8 mouse cellular contexts compared by ENCODE assay signal in genomic region chr1:71099945-71100515, GRCm38 (mm10). TPM values are rescaled to one million over a fixed set of nuclear protein-coding genes. Genes with fewer than 3 reads are reported as not detected.
A peak's percentile ranks its signal among the peaks of the same experiment; 100 is the strongest.
DNase-seq lines count a peak whose midpoint lies in the region; ATAC-seq and TF ChIP-seq lines count a peak whose summit lies in the region.

No protein-coding gene starts in this region.

- H3K36me3 ChIP-seq in midbrain, embryonic 10.5 days, result peaks cover 19% of the 10 kb centered on the region
- 0 out of 2 replicates have a peak, but pooled peaks cover 2% of the 10 kb centered on the region for H3K36me3 ChIP-seq in midbrain, embryonic 11.5 days (ENCODE audit: control insufficient read depth, insufficient read depth, low read length)
- H3K36me3 ChIP-seq in embryonic facial prominence, embryonic 13.5 days, result no peaks in the 10 kb centered on the region
- no peaks in the 10 kb centered on the region for H3K36me3 ChIP-seq in limb, embryonic 14.5 days (ENCODE audit: control insufficient read depth, insufficient read depth, low read length)
- H3K36me3 ChIP-seq in kidney, adult 2 months (ENCODE audit: control insufficient read depth, insufficient read depth, low read length), result no peaks in the 10 kb centered on the region

- no peak for DNase-seq in midbrain, embryonic 10.5 days (ENCODE audit: low spot score)
- no peak for DNase-seq in midbrain, embryonic 11.5 days (ENCODE audit: low spot score, missing footprints)
- peak; percentile 11 for DNase-seq in limb, embryonic 14.5 days (ENCODE audit: low spot score)
- DNase-seq in thymus, postnatal 0 days (ENCODE audit: low spot score), result peak; percentile 58
- DNase-seq in adrenal gland, postnatal 36 days, result no peak
- no peak for DNase-seq in kidney, adult 2 months
- DNase-seq in kidney, adult 11 months, result no peak

- no peaks in the 10 kb centered on the region for H3K9me3 ChIP-seq in midbrain, embryonic 10.5 days (replicated peaks)
- no peaks in the 10 kb centered on the region for H3K9me3 ChIP-seq in midbrain, embryonic 11.5 days (ENCODE audit: control insufficient read depth, low read length)
- H3K9me3 ChIP-seq in embryonic facial prominence, embryonic 13.5 days, result no peaks in the 10 kb centered on the region
- no peaks in the 10 kb centered on the region for H3K9me3 ChIP-seq in limb, embryonic 14.5 days (ENCODE audit: control insufficient read depth, low read length)

- no peak for ATAC-seq in midbrain, embryonic 11.5 days (ENCODE audit: low FRiP score)
- ATAC-seq in embryonic facial prominence, embryonic 13.5 days (ENCODE audit: insufficient number of reproducible peaks, insufficient read depth, low FRiP score, low TSS enrichment, low read depth), result no peak
- no peak for ATAC-seq in limb, embryonic 14.5 days (ENCODE audit: low FRiP score, low read depth)

- TF ChIP-seq POLR2A in limb, embryonic 14.5 days (IDR thresholded peaks at IDR 0.05; ENCODE audit: borderline replicate concordance, extremely low read depth, insufficient read depth, insufficient read length), result no peak
- no peak for TF ChIP-seq POLR2A in kidney, adult 2 months (IDR thresholded peaks at IDR 0.05; ENCODE audit: low read depth, low read length)

- no peak overlapping the region for H3K27ac ChIP-seq in midbrain, embryonic 10.5 days (replicated peaks)
- no peak overlapping the region for H3K27ac ChIP-seq in midbrain, embryonic 11.5 days (ENCODE audit: low read depth, low read length)
- no peak overlapping the region for H3K27ac ChIP-seq in embryonic facial prominence, embryonic 13.5 days
- H3K27ac ChIP-seq in limb, embryonic 14.5 days (replicated peaks; ENCODE audit: low read depth, low read length), result no peak overlapping the region
- no peak overlapping the region for H3K27ac ChIP-seq in kidney, adult 2 months (ENCODE audit: insufficient read depth, low read depth, low read length)

- H3K4me3 ChIP-seq in midbrain, embryonic 10.5 days, result peak overlapping the region; percentile 20; the same call in 1 of the 2 replicates
- no peak overlapping the region for H3K4me3 ChIP-seq in midbrain, embryonic 11.5 days (ENCODE audit: low read depth, low read length)
- H3K4me3 ChIP-seq in embryonic facial prominence, embryonic 13.5 days, result no peak overlapping the region
- no peak overlapping the region for H3K4me3 ChIP-seq in limb, embryonic 14.5 days (replicated peaks; ENCODE audit: low read length)
- no peak overlapping the region for H3K4me3 ChIP-seq in kidney, adult 2 months (ENCODE audit: insufficient read depth, low read depth, low read length)

- H3K9ac ChIP-seq in midbrain, embryonic 11.5 days (ENCODE audit: low read length), result no peak overlapping the region
- 0 out of 2 replicates have a peak overlapping the region, but pooled peaks have one; percentile 27 for H3K9ac ChIP-seq in embryonic facial prominence, embryonic 13.5 days
- no peak overlapping the region for H3K9ac ChIP-seq in limb, embryonic 14.5 days (ENCODE audit: low read depth, low read length, severe bottlenecking)

- peaks cover 23% of the 10 kb centered on the region for H3K4me1 ChIP-seq in midbrain, embryonic 10.5 days
- H3K4me1 ChIP-seq in midbrain, embryonic 11.5 days (ENCODE audit: control insufficient read depth, insufficient read depth, low read length), result peaks cover 7% of the 10 kb centered on the region; the same call in 1 of the 2 replicates
- peaks cover 16% of the 10 kb centered on the region for H3K4me1 ChIP-seq in embryonic facial prominence, embryonic 13.5 days
- peaks cover 9% of the 10 kb centered on the region; the same call in 1 of the 2 replicates for H3K4me1 ChIP-seq in limb, embryonic 14.5 days (ENCODE audit: control insufficient read depth, insufficient read depth, low read length)
- no peaks in the 10 kb centered on the region; the same call in 1 of the 2 replicates for H3K4me1 ChIP-seq in kidney, adult 2 months (ENCODE audit: control insufficient read depth, insufficient read depth, low read length)

- no peak for TF ChIP-seq CTCF in kidney, adult 2 months (conservative IDR thresholded peaks at IDR 0.05; ENCODE audit: insufficient read depth, insufficient read length, low read depth, low read length)

- no peaks in the 10 kb centered on the region for H3K27me3 ChIP-seq in midbrain, embryonic 10.5 days (ENCODE audit: low read depth, poor library complexity, severe bottlenecking)
- no peaks in the 10 kb centered on the region for H3K27me3 ChIP-seq in midbrain, embryonic 11.5 days (ENCODE audit: control insufficient read depth, insufficient read depth, low read length)
- no peaks in the 10 kb centered on the region for H3K27me3 ChIP-seq in embryonic facial prominence, embryonic 13.5 days
- no peaks in the 10 kb centered on the region for H3K27me3 ChIP-seq in limb, embryonic 14.5 days (ENCODE audit: control insufficient read depth, insufficient read depth, low read length)
- H3K27me3 ChIP-seq in kidney, adult 2 months (replicated peaks; ENCODE audit: control insufficient read depth, insufficient read depth, low read length), result no peaks in the 10 kb centered on the region

- no peak overlapping the region for H3K4me2 ChIP-seq in midbrain, embryonic 11.5 days
- H3K4me2 ChIP-seq in embryonic facial prominence, embryonic 13.5 days, result 0 out of 2 replicates have a peak overlapping the region, but pooled peaks have one; percentile 7
- no peak overlapping the region for H3K4me2 ChIP-seq in limb, embryonic 14.5 days (replicated peaks; ENCODE audit: low read depth, low read length, severe bottlenecking)

- WGBS in midbrain, embryonic 10.5 days, result 69% methylated on average over 3 of the region's 3 CpGs
- 58% methylated on average over 3 of the region's 3 CpGs for WGBS in midbrain, embryonic 11.5 days
- WGBS in embryonic facial prominence, embryonic 13.5 days, result 48% methylated on average over 3 of the region's 3 CpGs
- 47% methylated on average over 3 of the region's 3 CpGs for WGBS in limb, embryonic 14.5 days
- 29% methylated on average over 3 of the region's 3 CpGs for WGBS in kidney, adult 2 months

RNA-seq across cellular contexts. Expression of gene Bard1, which starts 2.9 kb away (rescaled TPM):
- 2.2 and 3.4 TPM in 2 replicates for polyA plus RNA-seq in midbrain, embryonic 10.5 days (2016; fragmentation: Nextera tagmentation; extraction: Ambion mirVana)
- 2.0 and 2.7 TPM in 2 replicates for polyA plus RNA-seq in midbrain, embryonic 11.5 days (2014; fragmentation: Nextera tagmentation; extraction: Ambion mirVana)
- 2.2 and 2.4 TPM in 2 replicates for polyA plus RNA-seq in embryonic facial prominence, embryonic 13.5 days (2015; fragmentation: Nextera tagmentation; extraction: Ambion mirVana)
- polyA plus RNA-seq in limb, embryonic 14.5 days (2012; rRNA removed), result 8.5 and 9.7 TPM in 2 replicates
- polyA plus RNA-seq in limb, embryonic 14.5 days (2014; fragmentation: Nextera tagmentation; extraction: Ambion mirVana), result 2.1 and 2.7 TPM in 2 replicates
- 3.5 and 5.0 TPM in 2 replicates for polyA plus RNA-seq in thymus, postnatal 0 days (2015; fragmentation: Nextera tagmentation; extraction: Ambion mirVana)
- total RNA-seq in adrenal gland, postnatal 36 days (2021), result 1 to 10 TPM; 1.4 to 1.5 TPM
- polyA plus RNA-seq in kidney, adult 2 months (2012; rRNA removed), result 0.35 and 0.39 TPM in 2 replicates

Comparison
In these comparisons a context has a peak if more than half of its experiments do, and no peak if none do; other contexts are left out.
1. DNase-seq: peak in limb, embryonic 14.5 days (single experiment) and thymus, postnatal 0 days (single experiment); none in midbrain, embryonic 10.5 days (single experiment), midbrain, embryonic 11.5 days (single experiment), adrenal gland, postnatal 36 days (0 of 2), kidney, adult 2 months (single experiment) and kidney, adult 11 months (single experiment).